8 mouse cellular contexts compared by ENCODE assay signal in the genomic region with DNA sequence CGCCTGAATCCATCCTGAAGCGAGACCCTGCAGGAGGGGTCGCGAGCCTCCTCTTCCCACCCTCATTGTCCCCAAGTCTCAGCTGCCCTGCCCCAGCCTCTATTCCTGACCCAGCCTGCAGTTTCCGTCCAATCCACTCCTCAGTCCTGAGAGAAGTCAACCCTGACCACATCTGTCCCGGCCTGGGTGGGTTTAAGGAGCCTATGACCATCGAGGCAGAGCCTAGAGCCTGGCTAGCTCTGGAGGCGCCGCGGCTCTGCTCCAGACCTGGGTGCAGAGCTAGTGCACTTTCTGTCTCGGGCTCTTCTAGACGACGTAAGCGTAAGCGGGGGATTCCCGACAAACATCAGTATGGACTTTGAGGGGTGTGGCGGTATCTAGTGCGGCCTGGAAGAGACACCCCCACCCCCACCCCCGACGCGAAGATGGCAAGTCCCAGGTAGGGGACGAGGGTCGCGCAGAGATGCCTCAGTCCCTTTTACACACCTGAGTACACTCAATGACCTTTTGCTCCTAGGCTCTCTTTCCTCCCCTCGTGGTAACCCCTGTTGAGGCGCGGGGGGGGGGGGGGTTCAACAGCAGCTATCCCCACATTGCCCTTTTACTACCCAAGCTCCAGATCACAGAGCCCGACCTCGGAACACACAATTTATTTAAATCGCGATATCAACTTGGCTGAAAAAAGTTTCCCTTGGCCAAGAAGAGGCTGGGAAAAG. TPM values are rescaled to one million over a fixed set of nuclear protein-coding genes. Genes with fewer than 3 reads are reported as not detected.
DNase-seq lines count a peak whose midpoint lies in the region; ATAC-seq and TF ChIP-seq lines count a peak whose summit lies in the region.

No protein-coding gene starts in this region.

- no peak for DNase-seq in kidney, adult 2 months
- DNase-seq in T-cell, adult 2 months (ENCODE audit: low spot score), result peak; percentile 34
- no peak for DNase-seq in hindbrain, embryonic 11.5 days (ENCODE audit: low spot score)
- peak; percentile 67 for DNase-seq in midbrain, embryonic 14.5 days
- DNase-seq in urinary bladder, adult 18-20 months (ENCODE audit: low spot score in 2 of 2), result no peak
- no peak for DNase-seq in urinary bladder, postnatal 14 days (ENCODE audit: low spot score)

- peak overlapping the region; percentile 99 for H3K4me2 ChIP-seq in kidney, embryonic 16.5 days (replicated peaks; ENCODE audit: low read depth, low read length)
- peak overlapping the region; percentile 97 for H3K4me2 ChIP-seq in hindbrain, embryonic 11.5 days (replicated peaks; ENCODE audit: low read depth, low read length)
- peak overlapping the region; percentile 74 for H3K4me2 ChIP-seq in midbrain, embryonic 14.5 days (ENCODE audit: low read length)

- under 1% methylated on average over 30 of the region's 31 CpGs for WGBS in kidney, embryonic 16.5 days
- WGBS in kidney, adult 2 months, result 3% methylated on average over 31 of the region's 31 CpGs
- WGBS in hindbrain, embryonic 11.5 days, result under 1% methylated on average over 30 of the region's 31 CpGs
- whole genome bisulfite sequencing in midbrain, embryonic 14.5 days, result under 1% methylated on average over 30 of the region's 31 CpGs

- peak overlapping the region; percentile 73 for H3K9ac ChIP-seq in kidney, embryonic 16.5 days (replicated peaks; ENCODE audit: low read length)
- peak overlapping the region; percentile 69 for H3K9ac ChIP-seq in hindbrain, embryonic 11.5 days (ENCODE audit: low read depth, low read length)
- H3K9ac ChIP-seq in midbrain, embryonic 14.5 days (replicated peaks; ENCODE audit: low read length), result peak overlapping the region; percentile 87

- peak overlapping the region; percentile 56 for H3K4me3 ChIP-seq in kidney, embryonic 16.5 days (ENCODE audit: low read length)
- H3K4me3 ChIP-seq in kidney, adult 2 months (ENCODE audit: insufficient read depth, low read depth, low read length), result no peak overlapping the region
- peak overlapping the region; percentile 73 for H3K4me3 ChIP-seq in hindbrain, embryonic 11.5 days (ENCODE audit: low read depth, low read length)
- H3K4me3 ChIP-seq in midbrain, embryonic 14.5 days (replicated peaks; ENCODE audit: low read depth, low read length), result peak overlapping the region; percentile 70

- H3K36me3 ChIP-seq in kidney, embryonic 16.5 days (ENCODE audit: insufficient read depth, low read length), result peaks cover 10% of the 10 kb centered on the region
- H3K36me3 ChIP-seq in kidney, adult 2 months (ENCODE audit: control insufficient read depth, insufficient read depth, low read length), result no peaks in the 10 kb centered on the region
- H3K36me3 ChIP-seq in hindbrain, embryonic 11.5 days (ENCODE audit: control insufficient read depth, insufficient read depth, low read length), result no peaks in the 10 kb centered on the region
- H3K36me3 ChIP-seq in midbrain, embryonic 14.5 days (ENCODE audit: control insufficient read depth, insufficient read depth, low read length), result peaks cover 11% of the 10 kb centered on the region

- TF ChIP-seq CTCF in kidney, adult 2 months (conservative IDR thresholded peaks at IDR 0.05; ENCODE audit: insufficient read depth, insufficient read length, low read depth, low read length), result no peak

- H3K27ac ChIP-seq in kidney, embryonic 16.5 days (ENCODE audit: low read length), result no peak overlapping the region
- H3K27ac ChIP-seq in kidney, adult 2 months (ENCODE audit: insufficient read depth, low read depth, low read length), result no peak overlapping the region
- H3K27ac ChIP-seq in hindbrain, embryonic 11.5 days (ENCODE audit: low read depth, low read length), result no peak overlapping the region
- H3K27ac ChIP-seq in midbrain, embryonic 14.5 days (replicated peaks; ENCODE audit: low read depth, low read length), result no peak overlapping the region

- no peak for TF ChIP-seq POLR2A in kidney, adult 2 months (IDR thresholded peaks at IDR 0.05; ENCODE audit: low read depth, low read length)

- H3K9me3 ChIP-seq in kidney, embryonic 16.5 days (ENCODE audit: low read length), result no peaks in the 10 kb centered on the region
- no peaks in the 10 kb centered on the region for H3K9me3 ChIP-seq in hindbrain, embryonic 11.5 days (ENCODE audit: control insufficient read depth, low read length)
- no peaks in the 10 kb centered on the region for H3K9me3 ChIP-seq in midbrain, embryonic 14.5 days (ENCODE audit: control insufficient read depth, low read length)

- H3K4me1 ChIP-seq in kidney, embryonic 16.5 days (ENCODE audit: insufficient read depth, low read length), result peaks cover 54% of the 10 kb centered on the region
- peaks cover 23% of the 10 kb centered on the region for H3K4me1 ChIP-seq in kidney, adult 2 months (ENCODE audit: control insufficient read depth, insufficient read depth, low read length)
- H3K4me1 ChIP-seq in hindbrain, embryonic 11.5 days (replicated peaks; ENCODE audit: control insufficient read depth, insufficient read depth, low read length), result peaks cover 30% of the 10 kb centered on the region
- H3K4me1 ChIP-seq in midbrain, embryonic 14.5 days (ENCODE audit: control insufficient read depth, insufficient read depth, low read length), result peaks cover 41% of the 10 kb centered on the region

- peaks cover 80% of the 10 kb centered on the region for H3K27me3 ChIP-seq in kidney, embryonic 16.5 days (ENCODE audit: insufficient read depth, low read length)
- H3K27me3 ChIP-seq in kidney, adult 2 months (replicated peaks; ENCODE audit: control insufficient read depth, insufficient read depth, low read length), result peaks cover 9% of the 10 kb centered on the region
- peaks cover 77% of the 10 kb centered on the region for H3K27me3 ChIP-seq in hindbrain, embryonic 11.5 days (ENCODE audit: control insufficient read depth, insufficient read depth, low read length)
- peaks cover 77% of the 10 kb centered on the region for H3K27me3 ChIP-seq in midbrain, embryonic 14.5 days (ENCODE audit: control insufficient read depth, insufficient read depth, low read length)

- peak; percentile 21 for ATAC-seq in kidney, embryonic 16.5 days (ENCODE audit: low FRiP score, low TSS enrichment)
- ATAC-seq in hindbrain, embryonic 11.5 days (ENCODE audit: low FRiP score), result peak; percentile 1; the same call in 1 of the 2 replicates
- ATAC-seq in midbrain, embryonic 14.5 days (ENCODE audit: low FRiP score, low TSS enrichment), result peak; percentile 1; the same call in 1 of the 2 replicates
- ATAC-seq in megakaryocyte progenitor cell, adult 5-6 weeks (replicated peaks; ENCODE audit: poor library complexity), result no peak

RNA-seq across cellular contexts. Expression of gene Cbx8, which starts 1.1 kb away (rescaled TPM):
- polyA plus RNA-seq in kidney, embryonic 16.5 days (2015; fragmentation: Nextera tagmentation; extraction: Ambion mirVana), result 8.2 and 8.5 TPM in 2 replicates
- 2.1 and 2.7 TPM in 2 replicates for polyA plus RNA-seq in kidney, adult 2 months (2012; rRNA removed)
- polyA plus RNA-seq in hindbrain, embryonic 11.5 days (2014; fragmentation: Nextera tagmentation; extraction: Ambion mirVana), result 9.1 and 9.3 TPM in 2 replicates
- polyA plus RNA-seq in midbrain, embryonic 14.5 days (2014; fragmentation: Nextera tagmentation; extraction: Ambion mirVana), result 11.5 and 12.4 TPM in 2 replicates
- total RNA-seq in megakaryocyte progenitor cell, adult 5-6 weeks (2015), result 1.9 and 2.1 TPM in 2 replicates
- 2.7 and 3.6 TPM in 2 replicates for total RNA-seq in megakaryocyte progenitor cell, adult 5-6 weeks (2017)

RNA-seq across cellular contexts. Expression of gene Cbx2, which starts 19.1 kb away (rescaled TPM):
- 35.5 and 37.3 TPM in 2 replicates for polyA plus RNA-seq in kidney, embryonic 16.5 days (2015; fragmentation: Nextera tagmentation; extraction: Ambion mirVana)
- polyA plus RNA-seq in kidney, adult 2 months (2012; rRNA removed), result 3.5 and 3.9 TPM in 2 replicates
- 44.4 and 54.5 TPM in 2 replicates for polyA plus RNA-seq in hindbrain, embryonic 11.5 days (2014; fragmentation: Nextera tagmentation; extraction: Ambion mirVana)
- 15.6 and 20.7 TPM in 2 replicates for polyA plus RNA-seq in midbrain, embryonic 14.5 days (2014; fragmentation: Nextera tagmentation; extraction: Ambion mirVana)
- total RNA-seq in megakaryocyte progenitor cell, adult 5-6 weeks (2015), result 1.8 and 2.8 TPM in 2 replicates
- 3.0 and 3.2 TPM in 2 replicates for total RNA-seq in megakaryocyte progenitor cell, adult 5-6 weeks (2017)

RNA-seq across cellular contexts. Expression of gene Cbx4, which starts 44.1 kb away (rescaled TPM):
- polyA plus RNA-seq in kidney, embryonic 16.5 days (2015; fragmentation: Nextera tagmentation; extraction: Ambion mirVana), result 9.9 and 10.9 TPM in 2 replicates
- 9.3 and 10.6 TPM in 2 replicates for polyA plus RNA-seq in kidney, adult 2 months (2012; rRNA removed)
- polyA plus RNA-seq in hindbrain, embryonic 11.5 days (2014; fragmentation: Nextera tagmentation; extraction: Ambion mirVana), result 5.4 and 7.1 TPM in 2 replicates
- 19.0 and 19.3 TPM in 2 replicates for polyA plus RNA-seq in midbrain, embryonic 14.5 days (2014; fragmentation: Nextera tagmentation; extraction: Ambion mirVana)
- total RNA-seq in megakaryocyte progenitor cell, adult 5-6 weeks (2015), result 19.9 and 21.5 TPM in 2 replicates
- 24.8 and 25.4 TPM in 2 replicates for total RNA-seq in megakaryocyte progenitor cell, adult 5-6 weeks (2017)

RNA-seq across cellular contexts. Expression of gene Enpp7, which starts 53.9 kb away (rescaled TPM):
- not detected in 2 replicates for polyA plus RNA-seq in kidney, embryonic 16.5 days (2015; fragmentation: Nextera tagmentation; extraction: Ambion mirVana)
- not detected in 2 replicates for polyA plus RNA-seq in kidney, adult 2 months (2012; rRNA removed)
- polyA plus RNA-seq in hindbrain, embryonic 11.5 days (2014; fragmentation: Nextera tagmentation; extraction: Ambion mirVana), result not detected in 2 replicates
- not detected in 2 replicates for polyA plus RNA-seq in midbrain, embryonic 14.5 days (2014; fragmentation: Nextera tagmentation; extraction: Ambion mirVana)
- not detected in 2 replicates for total RNA-seq in megakaryocyte progenitor cell, adult 5-6 weeks (2015)
- not detected in 2 replicates for total RNA-seq in megakaryocyte progenitor cell, adult 5-6 weeks (2017)

Comparison
In these comparisons a context has a peak if more than half of its experiments do, and no peak if none do; other contexts are left out.
1. DNase-seq: peak in T-cell, adult 2 months (single experiment) and midbrain, embryonic 14.5 days (single experiment); none in kidney, adult 2 months (single experiment), hindbrain, embryonic 11.5 days (single experiment), urinary bladder, adult 18-20 months (0 of 2) and urinary bladder, postnatal 14 days (single experiment).
2. Peak in every context shown above with its lines, with median percentiles within 50 percentile points of each other: H3K4me2 ChIP-seq and H3K9ac ChIP-seq.